Mouse (Mus musculus) embryonic facial prominence, embryonic 11.5 days (tissue): ENCODE measurements around the gene Gemin5. TPM values are rescaled to one million over a fixed set of nuclear protein-coding genes. Genes with fewer than 3 reads are reported as not detected.
"Not testable (repeated sequence)": the region's sequence is repeated elsewhere in the genome, so short reads cannot be mapped to it uniquely, and the experiment has no call there.

ENCODE experiments used
- ATAC-seq: fragments of 200-750 bp; cut with Nextera tagmentation; replicated peaks from 2 replicates; pipeline ENCODE4 v1.8.0; 2017; ENCODE audit warnings: low read depth; ENCODE audit not compliant: insufficient number of reproducible peaks, low FRiP score, low TSS enrichment
- DNase-seq: peaks from one replicate; pipeline ENCODE4 v3.0.0-alpha.2; 2015; ENCODE audit warnings: low spot score
- H3K27ac ChIP-seq: fragments of 300-500 bp; sonication (generic); replicated peaks from 2 replicates; pipeline ENCODE4 v1.5.1; 2014; ENCODE audit warnings: mild to moderate bottlenecking, low read depth, low read length, control low read depth
- H3K27me3 ChIP-seq: fragments of 300-500 bp; sonication (generic); 2 replicates; pipeline ENCODE4 v1.6.1; 2014; ENCODE audit warnings: mild to moderate bottlenecking, low read length, moderate library complexity, mixed read lengths; ENCODE audit not compliant: control insufficient read depth, insufficient read depth
- H3K36me3 ChIP-seq: fragments of 300-500 bp; sonication (generic); replicated peaks from 2 replicates; pipeline ENCODE4 v1.6.1; 2014; ENCODE audit warnings: low read depth, mild to moderate bottlenecking, low read length, moderate library complexity, mixed read lengths; ENCODE audit not compliant: control insufficient read depth, insufficient read depth
- H3K4me1 ChIP-seq: fragments of 300-500 bp; sonication (generic); 2 replicates; pipeline ENCODE4 v1.6.1; 2014; ENCODE audit warnings: low read length, mixed read lengths; ENCODE audit not compliant: control insufficient read depth, insufficient read depth
- H3K4me2 ChIP-seq: fragments of 300-500 bp; sonication (generic); 2 replicates; pipeline ENCODE4 v1.6.1; 2014; ENCODE audit warnings: low read depth, mild to moderate bottlenecking, control low read depth, low read length, moderate library complexity
- H3K4me3 ChIP-seq: fragments of 300-500 bp; sonication (generic); 2 replicates; pipeline ENCODE4 v1.5.1; 2014; ENCODE audit warnings: low read depth, low read length, control low read depth
- H3K9ac ChIP-seq: fragments of 300-500 bp; sonication (generic); replicated peaks from 2 replicates; pipeline ENCODE4 v1.6.1; 2014; ENCODE audit warnings: mild to moderate bottlenecking, control low read depth, low read length
- H3K9me3 ChIP-seq: fragments of 300-500 bp; sonication (generic); replicated peaks from 2 replicates; pipeline ENCODE4 v1.6.1; 2016; ENCODE audit warnings: mild to moderate bottlenecking, low read length, inconsistent platforms, mixed read lengths; ENCODE audit not compliant: control insufficient read depth
- WGBS: fragments of 180-500 bp; shearing (Covaris S2); extraction: QIAGEN DNeasy Blood & Tissue Kit; methylation state at CpG from one replicate; pipeline ENCODE4 v1.1.7; 2014; 5-methylcytosine and 5-hydroxymethylcytosine counted together
- polyA plus RNA-seq: library from polyadenylated mRNA; unstranded; fragments of >200 nt; fragmentation: Nextera tagmentation; extraction: Ambion mirVana; gene quantifications from 2 replicates; pipeline ENCODE4 v1.2.1, GENCODE M21; 2014

Gene Gemin5
- polyA plus RNA-seq, 1 experiment from 2014 or later: 27.6 TPM

GRCm38 (mm10) chr11:58193326-58193725 lies 25.0 kb upstream of the Gemin5 start:
- Histone ChIP-seq H3K9me3 (no peaks in the 10 kb centered on the region), H3K27me3 (no peaks in the 10 kb centered on the region), H3K4me3 (no peak overlapping the region), H3K4me1 (no peaks in the 10 kb centered on the region), H3K9ac (no peak overlapping the region), H3K36me3 (no peaks in the 10 kb centered on the region), H3K27ac (no peak overlapping the region), H3K4me2 (no peak overlapping the region)
- DNase-seq (no peak), ATAC-seq (no peak)
- WGBS: 75% methylated on average over 3 of the region's 3 CpGs

- Histone ChIP-seq H3K4me1 (no peaks in the 10 kb centered on the region), H3K36me3 (no peaks in the 10 kb centered on the region), H3K27me3 (no peaks in the 10 kb centered on the region), H3K27ac (no peak overlapping the region), H3K4me2 (no peak overlapping the region), H3K9ac (no peak overlapping the region), H3K4me3 (no peak overlapping the region), H3K9me3 (no peaks in the 10 kb centered on the region)
- no peak for ATAC-seq
- no peak for DNase-seq
- 96% methylated on average over 6 of the region's 6 CpGs for WGBS
Observed at GRCm38 (mm10) chr11:58189675-58190074, 21.3 kb upstream of the Gemin5 start.

GRCm38 (mm10) chr11:58183579-58183978 lies 15.2 kb upstream of the Gemin5 start:
- ATAC-seq: no peak
- no peak overlapping the region for H3K9ac ChIP-seq
- DNase-seq: no peak
- WGBS: 93% methylated on average over 3 of the region's 3 CpGs
- no peak overlapping the region for H3K4me2 ChIP-seq
- H3K27ac ChIP-seq: no peak overlapping the region
- no peaks in the 10 kb centered on the region for H3K36me3 ChIP-seq
- no peaks in the 10 kb centered on the region for H3K27me3 ChIP-seq
- H3K4me1 ChIP-seq: no peaks in the 10 kb centered on the region
- no peak overlapping the region for H3K4me3 ChIP-seq
- H3K9me3 ChIP-seq: no peaks in the 10 kb centered on the region

GRCm38 (mm10) chr11:58180756-58181155 lies 12.4 kb upstream of the Gemin5 start:
- peaks cover 4% of the 10 kb centered on the region; the same call in 1 of the 2 replicates for H3K36me3 ChIP-seq
- 91% methylated on average over 7 of the region's 7 CpGs for WGBS
- no peaks in the 10 kb centered on the region for H3K9me3 ChIP-seq
- H3K4me2 ChIP-seq: no peak overlapping the region
- no peak overlapping the region for H3K9ac ChIP-seq
- no peaks in the 10 kb centered on the region for H3K27me3 ChIP-seq
- H3K4me1 ChIP-seq: no peaks in the 10 kb centered on the region
- DNase-seq (no peak), ATAC-seq (no peak)
- H3K27ac ChIP-seq: no peak overlapping the region
- H3K4me3 ChIP-seq: no peak overlapping the region

- not testable (repeated sequence) for H3K36me3 ChIP-seq, ATAC-seq
- 94% methylated on average over 6 of the region's 6 CpGs for WGBS
Observed at GRCm38 (mm10) chr11:58179986-58180385, 11.6 kb upstream of the Gemin5 start.

GRCm38 (mm10) chr11:58179563-58179962 lies 11.2 kb upstream of the Gemin5 start:
- H3K4me2 ChIP-seq: no peak overlapping the region
- peak; percentile 29; the same call in 1 of the 2 replicates for ATAC-seq
- H3K9me3 ChIP-seq: no peaks in the 10 kb centered on the region
- H3K4me1 ChIP-seq: no peaks in the 10 kb centered on the region
- H3K36me3 ChIP-seq: peaks cover 4% of the 10 kb centered on the region; the same call in 1 of the 2 replicates
- no peak overlapping the region for H3K4me3 ChIP-seq
- DNase-seq: peak; percentile 88
- H3K27ac ChIP-seq: no peak overlapping the region
- H3K9ac ChIP-seq: no peak overlapping the region
- no peaks in the 10 kb centered on the region for H3K27me3 ChIP-seq
- WGBS: 31% methylated on average over 3 of the region's 3 CpGs

More at GRCm38 (mm10) chr11:58179986-58180385, 11.6 kb upstream of the Gemin5 start:
- H3K4me3 ChIP-seq, H3K27me3 ChIP-seq, DNase-seq, H3K9me3 ChIP-seq, H3K4me2 ChIP-seq, H3K4me1 ChIP-seq, H3K27ac ChIP-seq, H3K9ac ChIP-seq: not testable (repeated sequence)

- H3K27ac ChIP-seq: no peak within 1 kb of the TSS; the same call in 1 of the 2 replicates
- no peaks in the 10 kb centered on the region for H3K4me1 ChIP-seq
- DNase-seq (peak; percentile 99), ATAC-seq (peak; percentile 63)
- peak within 1 kb of the TSS; percentile 71 for H3K4me3 ChIP-seq
- H3K9ac ChIP-seq: peak within 1 kb of the TSS; percentile 83
- under 1% methylated on average over 34 of the region's 34 CpGs for WGBS
- H3K27me3 ChIP-seq: no peaks in the 10 kb centered on the region
- H3K9me3 ChIP-seq: no peaks in the 10 kb centered on the region
- H3K36me3 ChIP-seq: no peaks in the 10 kb centered on the region; the same call in 1 of the 2 replicates
- H3K4me2 ChIP-seq: peak within 1 kb of the TSS; percentile 72
Observed at GRCm38 (mm10) chr11:58171459-58172091, 3.2 kb upstream of the Gemin5 start, which contains the start of gene Mrpl22. TSS of gene Mrpl22 (plus strand) at chr11:58171661.

- Histone ChIP-seq H3K4me1 (no peaks in the 10 kb centered on the region), H3K9ac (no peak overlapping the region), H3K4me2 (no peak overlapping the region), H3K36me3 (peaks cover 4% of the 10 kb centered on the region), H3K9me3 (no peaks in the 10 kb centered on the region), H3K27ac (no peak overlapping the region), H3K4me3 (no peak overlapping the region), H3K27me3 (no peaks in the 10 kb centered on the region)
- ATAC-seq (no peak), DNase-seq (no peak)
- WGBS: 80% methylated on average over 4 of the region's 4 CpGs
Observed at GRCm38 (mm10) chr11:58169666-58170065, 1.3 kb upstream of the Gemin5 start.
